Mouse (Mus musculus) forebrain, embryonic 15.5 days (tissue): Measurements from ENCODE around the gene Rad18. TPM values are rescaled to one million over a fixed set of nuclear protein-coding genes. Genes with fewer than 3 reads are reported as not detected.

Experiments used
- ATAC-seq: fragments of 200-750 bp; cut with Nextera tagmentation; replicated peaks from 2 replicates; pipeline ENCODE4 v1.8.0; 2017; ENCODE audit warnings: mild to moderate bottlenecking, moderate TSS enrichment, moderate library complexity
- H3K27ac ChIP-seq: fragments of 300-500 bp; sonication (generic); replicated peaks from 2 replicates; pipeline ENCODE4 v1.5.1; 2015; ENCODE audit warnings: mild to moderate bottlenecking, inconsistent platforms
- H3K27me3 ChIP-seq: fragments of 300-500 bp; sonication (generic); 2 replicates; pipeline ENCODE4 v1.6.1; 2015; ENCODE audit warnings: inconsistent platforms
- H3K36me3 ChIP-seq: fragments of 300-500 bp; sonication (generic); 2 replicates; pipeline ENCODE4 v1.6.1; 2015; ENCODE audit warnings: mild to moderate bottlenecking, inconsistent platforms
- H3K4me1 ChIP-seq: fragments of 300-500 bp; sonication (generic); 2 replicates; pipeline ENCODE4 v1.6.1; 2015; ENCODE audit warnings: inconsistent platforms
- H3K4me2 ChIP-seq: fragments of 300-500 bp; sonication (generic); replicated peaks from 2 replicates; pipeline ENCODE4 v1.6.1; 2015; ENCODE audit warnings: mild to moderate bottlenecking, inconsistent platforms
- H3K4me3 ChIP-seq: fragments of 300-500 bp; sonication (generic); 2 replicates; pipeline ENCODE4 v1.5.1; 2015; ENCODE audit warnings: mild to moderate bottlenecking, inconsistent platforms
- H3K9ac ChIP-seq: fragments of 300-500 bp; sonication (generic); replicated peaks from 2 replicates; pipeline ENCODE4 v1.6.1; 2015; ENCODE audit warnings: mild to moderate bottlenecking, inconsistent platforms
- H3K9me3 ChIP-seq: fragments of 300-500 bp; sonication (generic); 2 replicates; pipeline ENCODE4 v1.6.1; 2016; ENCODE audit warnings: inconsistent platforms
- WGBS: fragments of 180-500 bp; shearing (Covaris S2); methylation state at CpG from one replicate; pipeline ENCODE4 v1.1.7; 2015; ENCODE audit warnings: mixed read lengths; 5-methylcytosine and 5-hydroxymethylcytosine counted together
- polyA plus RNA-seq: library from polyadenylated mRNA; unstranded; fragments of >200 nt; fragmentation: Nextera tagmentation; extraction: Ambion mirVana; gene quantifications from 2 replicates; pipeline ENCODE4 v1.2.1, GENCODE M21; 2015

The Rad18 gene
- polyA plus RNA-seq, 1 experiment from 2014 or later, result 21.2 TPM

DNA sequence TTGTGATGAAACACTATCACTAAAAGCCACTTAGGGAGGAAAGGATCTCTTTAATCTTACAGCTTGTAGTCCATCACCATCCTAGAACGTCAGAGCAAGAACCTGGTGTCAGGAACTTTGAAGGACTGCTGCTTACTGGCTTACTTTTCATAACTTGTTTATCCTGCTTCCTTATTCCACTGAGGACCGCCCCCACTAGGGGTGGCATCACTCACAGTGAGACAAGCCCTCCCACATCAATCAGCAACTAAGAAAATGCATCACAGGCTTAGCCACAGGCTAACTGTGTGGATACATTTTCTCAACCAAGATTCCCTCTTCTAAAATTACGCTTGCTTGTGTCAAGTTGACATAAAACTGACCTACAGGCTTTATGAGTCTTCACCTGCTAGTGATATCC lies 121.9 kb downstream of the Rad18 start:
- no peaks in the 10 kb centered on the region for H3K4me1 ChIP-seq
- WGBS, result 88% methylated on average over 3 of the region's 3 CpGs

DNA sequence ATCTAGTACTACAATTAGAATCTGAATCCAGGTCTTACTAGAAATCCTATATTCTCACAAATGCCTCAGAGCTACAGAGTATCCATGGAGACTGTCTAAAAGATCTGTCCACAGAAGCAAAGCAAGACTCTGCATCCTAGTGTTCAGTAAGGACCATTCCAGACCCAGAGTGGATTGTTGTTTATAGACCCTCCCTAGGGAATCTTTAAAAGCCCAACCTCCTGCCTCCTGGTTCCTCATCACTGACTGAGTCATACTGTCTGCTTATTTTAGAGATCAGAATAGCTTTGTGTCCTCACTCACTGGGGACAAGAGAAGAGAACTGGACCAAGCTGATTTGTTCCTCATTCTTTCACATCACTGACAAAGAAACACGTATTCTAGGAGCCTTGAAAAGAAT lies 126.1 kb downstream of the Rad18 start:
- 20% methylated on average over 1 of the region's 1 CpGs for WGBS
- no peak overlapping the region for H3K9ac ChIP-seq
- H3K36me3 ChIP-seq, result no peaks in the 10 kb centered on the region
- H3K4me3 ChIP-seq, result no peak overlapping the region
- no peaks in the 10 kb centered on the region for H3K4me1 ChIP-seq
- ATAC-seq, result no peak
- H3K9me3 ChIP-seq, result no peaks in the 10 kb centered on the region
- no peak overlapping the region for H3K27ac ChIP-seq
- no peaks in the 10 kb centered on the region for H3K27me3 ChIP-seq
- H3K4me2 ChIP-seq, result no peak overlapping the region

More for the DNA sequence above, 121.9 kb downstream of the Rad18 start:
- Histone ChIP-seq H3K4me3 (no peak overlapping the region), H3K36me3 (no peaks in the 10 kb centered on the region), H3K27me3 (no peaks in the 10 kb centered on the region), H3K9ac (no peak overlapping the region), H3K27ac (no peak overlapping the region), H3K9me3 (no peaks in the 10 kb centered on the region), H3K4me2 (no peak overlapping the region)
- no peak for ATAC-seq

Other genes with a start within 250 kb of the Rad18 start
- not detected in 2 replicates for gene Cav3, start 237.2 kb downstream of the Rad18 start, polyA plus RNA-seq
- gene Oxtr, start 206.7 kb downstream of the Rad18 start, polyA plus RNA-seq, result 0.55 and 0.62 TPM in 2 replicates